13 mouse cellular contexts compared by ENCODE assay signal in genomic region chr7:110647559-110648454, GRCm38 (mm10). TPM values are rescaled to one million over a fixed set of nuclear protein-coding genes. Genes with fewer than 3 reads are reported as not detected.
DNase-seq lines count a peak whose midpoint lies in the region; ATAC-seq lines count a peak whose summit lies in the region.
"Had no signal": no experiment of that assay in that cellular context is flagged by ENCODE, and none has a peak within 500 bp of the region (broad histone marks: within the 10 kb centered on the region; RNA-seq: fewer than 3 reads in every experiment).

No protein-coding gene starts in this region.

- no peaks in the 10 kb centered on the region for H3K36me3 ChIP-seq in intestine, embryonic 15.5 days
- no peaks in the 10 kb centered on the region for H3K36me3 ChIP-seq in stomach, embryonic 14.5 days (ENCODE audit: control insufficient read depth, insufficient read depth, low read length)

- no peaks in the 10 kb centered on the region for H3K27me3 ChIP-seq in intestine, embryonic 15.5 days (replicated peaks)
- no peaks in the 10 kb centered on the region for H3K27me3 ChIP-seq in stomach, embryonic 14.5 days (ENCODE audit: control insufficient read depth, insufficient read depth, low read length)

- ATAC-seq in intestine, embryonic 15.5 days, result peak; percentile 57
- ATAC-seq in stomach, embryonic 14.5 days (ENCODE audit: insufficient number of reproducible peaks, insufficient read depth, low FRiP score, low read depth), result no peak
- ATAC-seq: hindbrain, embryonic 16.5 days had no signal

- intact Hi-C loops in heart, postnatal 25 days (cut with DNase I), result loop anchor here (5.0 kb wide), 3 partner anchors 39 to 361 kb away; no protein-coding TSS in a partner anchor

- peak; percentile 94 for DNase-seq in heart, adult 11 months
- no peak for DNase-seq in heart, postnatal 25 days (ENCODE audit: low spot score)
- DNase-seq in kidney, adult 9 months, result peak; percentile 74
- no peak for DNase-seq in kidney, adult 11 months
- no peak for DNase-seq in urinary bladder, adult 2 months (ENCODE audit: low spot score)
- no peak for DNase-seq in cerebellum, postnatal 25 days
- DNase-seq: cerebellum, adult 9-11 months; right cerebral cortex, adult 18-20 months; thymus, postnatal 14 days had no signal

- H3K9me3 ChIP-seq in intestine, embryonic 15.5 days, result 0 out of 2 replicates have a peak, but pooled peaks cover 3% of the 10 kb centered on the region
- H3K9me3 ChIP-seq in stomach, embryonic 14.5 days (ENCODE audit: control insufficient read depth, low read depth, low read length), result peaks cover 4% of the 10 kb centered on the region; the same call in 1 of the 2 replicates

- 0 out of 2 replicates have a peak, but pooled peaks cover 6% of the 10 kb centered on the region for H3K4me1 ChIP-seq in intestine, embryonic 15.5 days (replicated peaks)
- peaks cover 7% of the 10 kb centered on the region; the same call in 1 of the 2 replicates for H3K4me1 ChIP-seq in stomach, embryonic 14.5 days (ENCODE audit: control insufficient read depth, insufficient read depth, low read length)

- H3K4me2 ChIP-seq in intestine, embryonic 15.5 days (replicated peaks), result peak overlapping the region; percentile 45
- peak overlapping the region; percentile 22; the same call in 1 of the 2 replicates for H3K4me2 ChIP-seq in stomach, embryonic 14.5 days (replicated peaks; ENCODE audit: low read depth, low read length)
- H3K4me2 ChIP-seq: liver, embryonic 11.5 days had no signal

- 63% methylated on average over 15 of the region's 15 CpGs for WGBS in intestine, embryonic 15.5 days
- 76% methylated on average over 15 of the region's 15 CpGs for WGBS in stomach, embryonic 14.5 days

- H3K4me3 ChIP-seq in intestine, embryonic 15.5 days (replicated peaks), result peak overlapping the region; percentile 22; the same call in 1 of the 2 replicates
- H3K4me3 ChIP-seq in stomach, embryonic 14.5 days (ENCODE audit: low read depth, low read length), result no peak overlapping the region

- peak overlapping the region; percentile 79 for H3K27ac ChIP-seq in intestine, embryonic 15.5 days
- H3K27ac ChIP-seq in stomach, embryonic 14.5 days (ENCODE audit: low read length), result peak overlapping the region; percentile 74; the same call in 1 of the 2 replicates

- H3K9ac ChIP-seq in intestine, embryonic 15.5 days, result no peak overlapping the region
- H3K9ac ChIP-seq in stomach, embryonic 14.5 days (replicated peaks; ENCODE audit: low read depth, low read length), result no peak overlapping the region

RNA-seq across cellular contexts. Expression of gene Adm, which starts 20.3 kb away (rescaled TPM):
- total RNA-seq in heart, postnatal 25 days (2021), result 10 to 100 TPM in 1 of 2 experiments, 1 to 10 TPM in 1; 9.6 to 13.0 TPM
- polyA plus RNA-seq in intestine, embryonic 15.5 days (2015; fragmentation: Nextera tagmentation; extraction: Ambion mirVana), result 4.4 and 4.9 TPM in 2 replicates
- 3.4 and 4.0 TPM in 2 replicates for polyA plus RNA-seq in stomach, embryonic 14.5 days (2014; fragmentation: Nextera tagmentation; extraction: Ambion mirVana)
- polyA plus RNA-seq in urinary bladder, adult 2 months (2012; rRNA removed), result 17.4 and 19.3 TPM in 2 replicates

RNA-seq across cellular contexts. Expression of gene Sbf2, which starts 33.1 kb away (rescaled TPM):
- total RNA-seq in heart, postnatal 25 days (2021), result 10 to 100 TPM; 48.7 to 49.7 TPM
- 33.7 and 33.9 TPM in 2 replicates for polyA plus RNA-seq in intestine, embryonic 15.5 days (2015; fragmentation: Nextera tagmentation; extraction: Ambion mirVana)
- polyA plus RNA-seq in stomach, embryonic 14.5 days (2014; fragmentation: Nextera tagmentation; extraction: Ambion mirVana), result 46.1 and 48.8 TPM in 2 replicates
- 30.0 and 33.0 TPM in 2 replicates for polyA plus RNA-seq in urinary bladder, adult 2 months (2012; rRNA removed)

Comparison
In these comparisons a context has a peak if more than half of its experiments do, and no peak if none do; other contexts are left out.
1. DNase-seq: peak in heart, adult 11 months (single experiment) and kidney, adult 9 months (single experiment); none in heart, postnatal 25 days (single experiment), kidney, adult 11 months (single experiment), urinary bladder, adult 2 months (single experiment) and cerebellum, postnatal 25 days (0 of 2).